Mouse (Mus musculus) urinary bladder, postnatal 36 days (tissue): Measurements from ENCODE around the gene Ttc24.

Source experiments
- DNase-seq, 2 experiments: peaks; one replicate each; pipeline ENCODE4 v3.0.0; 2022; ENCODE audit warnings: low spot score in 2 of 2, mixed read lengths in 1 of 2

Ttc24 gene

DNA sequence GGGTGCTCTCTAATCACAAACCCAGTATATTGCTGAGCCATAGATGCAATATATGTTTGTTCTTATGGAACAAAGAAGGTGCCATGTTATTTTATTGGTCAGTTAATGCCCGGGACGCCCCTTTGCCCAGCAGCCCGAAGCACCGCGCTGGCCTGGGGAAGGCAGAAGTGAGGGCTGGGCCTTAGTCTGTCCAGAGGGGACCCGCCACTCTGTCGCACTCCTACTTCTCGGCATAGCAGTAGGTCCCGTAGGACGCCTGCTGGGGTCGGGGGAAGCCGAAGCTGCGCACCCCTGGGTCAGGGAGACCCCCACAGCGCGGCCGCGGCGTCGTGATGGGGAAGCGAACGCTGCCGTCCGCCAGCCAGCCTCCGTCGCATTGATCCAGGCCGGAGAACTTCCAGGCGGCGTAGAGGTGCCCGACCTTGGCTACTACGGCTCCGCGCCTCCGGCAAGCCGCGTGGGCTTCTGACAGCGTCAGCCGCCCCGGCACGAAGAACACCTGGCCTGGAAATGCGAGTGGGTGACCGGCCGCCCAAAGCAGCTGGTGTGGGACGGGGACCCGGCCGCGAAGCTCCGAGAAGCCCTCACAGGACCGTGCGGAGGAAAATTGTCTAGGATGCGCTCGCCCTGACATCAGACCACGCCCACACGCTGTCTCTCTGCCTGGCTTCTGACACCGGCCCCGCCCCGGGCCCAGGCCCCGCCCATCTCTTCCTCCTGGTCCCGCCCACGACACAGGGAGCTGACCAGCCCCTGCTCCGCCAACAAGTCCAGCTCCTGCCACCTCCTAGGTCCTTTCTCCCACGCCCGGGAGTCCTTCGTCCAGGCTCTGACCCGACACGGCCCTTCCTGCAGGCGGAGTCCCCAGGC lies 55.5 kb downstream of the Ttc24 start:
- peak; percentile 83 to 92 for DNase-seq
